Mouse (Mus musculus) stomach, postnatal 0 days (tissue): ENCODE data around the gene Ubxn6. TPM values are rescaled to one million over a fixed set of nuclear protein-coding genes. Genes with fewer than 3 reads are reported as not detected.

Experiments used
- ATAC-seq: fragments of 200-750 bp; cut with Nextera tagmentation; 2 replicates; pipeline ENCODE4 v1.8.0; 2017; ENCODE audit not compliant: low FRiP score, low TSS enrichment
- DNase-seq: peaks from one replicate; pipeline ENCODE4 v3.0.0-alpha.2; 2016; ENCODE audit warnings: low spot score
- H3K27ac ChIP-seq: fragments of 300-500 bp; sonication (generic); replicated peaks from 2 replicates; pipeline ENCODE4 v1.5.1; 2014; ENCODE audit warnings: mild to moderate bottlenecking, control low read depth
- H3K27me3 ChIP-seq: fragments of 300-500 bp; sonication (generic); 2 replicates; pipeline ENCODE4 v1.6.1; 2014; ENCODE audit warnings: low read length; ENCODE audit not compliant: control insufficient read depth, insufficient read depth
- H3K36me3 ChIP-seq: fragments of 300-500 bp; sonication (generic); 2 replicates; pipeline ENCODE4 v1.6.1; 2014; ENCODE audit warnings: low read length, mixed read lengths; ENCODE audit not compliant: control insufficient read depth, insufficient read depth
- H3K4me1 ChIP-seq: fragments of 300-500 bp; sonication (generic); replicated peaks from 2 replicates; pipeline ENCODE4 v1.6.1; 2014; ENCODE audit warnings: antibody characterized with exemption; ENCODE audit not compliant: control insufficient read depth, insufficient read depth
- H3K4me2 ChIP-seq: fragments of 300-500 bp; sonication (generic); replicated peaks from 2 replicates; pipeline ENCODE4 v1.6.1; 2014; ENCODE audit warnings: low read depth, mild to moderate bottlenecking, control low read depth, moderate library complexity
- H3K4me3 ChIP-seq: fragments of 300-500 bp; sonication (generic); 2 replicates; pipeline ENCODE4 v1.5.1; 2014; ENCODE audit warnings: low read depth, low read length, control low read depth
- H3K9ac ChIP-seq: fragments of 300-500 bp; sonication (generic); 2 replicates; pipeline ENCODE4 v1.6.1; 2014; ENCODE audit warnings: mild to moderate bottlenecking, low read length, control low read depth, mixed read lengths
- H3K9me3 ChIP-seq: fragments of 300-500 bp; sonication (generic); 2 replicates; pipeline ENCODE4 v1.6.1; 2016; ENCODE audit warnings: low read length; ENCODE audit not compliant: control insufficient read depth
- CTCF ChIP-seq: IDR thresholded peaks from 2 replicates; pipeline ENCODE4 v1.5.1; 2016; ENCODE audit warnings: antibody characterized with exemption, low read depth, mild to moderate bottlenecking, moderate library complexity
- EP300 ChIP-seq: optimal IDR thresholded peaks from 2 replicates; pipeline ENCODE3; 2016; ENCODE audit warnings: antibody characterized with exemption
- WGBS: fragments of 180-500 bp; shearing (Covaris S2); extraction: QIAGEN DNeasy Blood & Tissue Kit; methylation state at CpG from one replicate; pipeline ENCODE4 v1.1.7; 2014; 5-methylcytosine and 5-hydroxymethylcytosine counted together
- polyA plus RNA-seq: library from polyadenylated mRNA; unstranded; fragments of >200 nt; fragmentation: Nextera tagmentation; extraction: Ambion mirVana; gene quantifications from 2 replicates; pipeline ENCODE4 v1.2.1, GENCODE M21; 2015

Ubxn6 gene
- polyA plus RNA-seq, 1 experiment from 2014 or later, result 43.0 TPM

- Histone ChIP-seq H3K4me2 (peak overlapping the region; percentile 34; the same call in 1 of the 2 replicates), H3K4me1 (no peaks in the 10 kb centered on the region; the same call in 1 of the 2 replicates), H3K4me3 (no peak overlapping the region), H3K36me3 (no peaks in the 10 kb centered on the region), H3K9ac (no peak overlapping the region), H3K9me3 (0 out of 2 replicates have a peak, but pooled peaks cover 3% of the 10 kb centered on the region), H3K27me3 (peaks cover 4% of the 10 kb centered on the region; the same call in 1 of the 2 replicates), H3K27ac (no peak overlapping the region)
- WGBS, result 31% methylated on average over 12 of the region's 12 CpGs
- ATAC-seq (no peak), DNase-seq (no peak)
- TF ChIP-seq EP300 (no peak), CTCF (no peak)
Observed at GRCm38 (mm10) chr17:56119431-56119830, 44.6 kb upstream of the Ubxn6 start.

DNA sequence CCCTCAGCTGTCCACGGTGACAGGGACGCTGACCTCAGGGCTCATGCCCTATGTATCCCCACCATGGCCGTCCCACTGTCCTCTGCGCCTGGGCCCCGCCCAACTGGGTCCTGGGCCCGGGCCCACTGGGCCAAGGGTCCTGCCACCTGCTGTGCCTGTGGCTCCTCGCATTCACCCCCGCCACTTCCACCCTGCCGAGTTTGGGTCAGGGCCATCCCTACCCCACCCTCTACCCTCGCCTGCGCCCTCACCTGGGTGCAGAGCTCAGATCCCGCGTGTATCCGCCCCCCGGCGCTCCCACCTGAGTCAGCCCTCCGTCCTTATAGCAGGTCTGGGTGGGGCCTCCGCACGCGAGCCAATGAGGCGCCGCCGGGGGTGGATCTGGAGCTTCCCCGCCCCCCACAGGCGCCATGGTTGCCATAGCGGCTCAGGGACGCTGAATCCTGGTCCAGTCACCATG is 42.5 kb upstream of the Ubxn6 start, which contains the start of gene Plin5:
Gene Plin5, minus strand, starts transcription at position 346 of the 460 bp plus-strand sequence.
- under 1% methylated on average over 27 of the region's 27 CpGs for WGBS

DNA sequence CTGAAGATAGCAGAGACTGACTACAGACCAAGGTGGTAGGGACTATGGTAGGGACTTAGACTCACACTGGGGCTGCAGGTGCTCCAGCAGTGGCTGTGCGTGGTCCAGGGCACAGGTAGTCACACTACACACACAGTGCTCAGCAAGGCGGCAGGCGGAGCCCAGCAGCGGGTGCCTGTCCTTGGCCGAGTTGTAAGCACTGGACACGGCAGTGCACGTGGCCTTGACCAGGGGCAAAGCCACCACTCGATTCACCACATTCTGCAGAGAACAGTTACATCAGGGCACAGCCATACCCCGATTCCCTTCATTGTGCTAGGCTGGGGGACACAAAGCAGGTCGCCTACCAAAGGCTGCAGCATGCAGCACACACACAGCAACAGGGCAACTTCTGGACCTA is 41.4 kb upstream of the Ubxn6 start:
- H3K4me3 ChIP-seq, result no peak overlapping the region
- no peaks in the 10 kb centered on the region; the same call in 1 of the 2 replicates for H3K4me1 ChIP-seq
- H3K4me2 ChIP-seq, result no peak overlapping the region
- TF ChIP-seq CTCF (no peak), EP300 (no peak)
- ATAC-seq (no peak), DNase-seq (no peak)
- H3K27ac ChIP-seq, result no peak overlapping the region
- no peaks in the 10 kb centered on the region for H3K36me3 ChIP-seq
- WGBS, result 73% methylated on average over 10 of the region's 10 CpGs
- H3K9me3 ChIP-seq, result no peaks in the 10 kb centered on the region
- peaks cover 4% of the 10 kb centered on the region; the same call in 1 of the 2 replicates for H3K27me3 ChIP-seq
- H3K9ac ChIP-seq, result no peak overlapping the region

More for the DNA sequence above, 42.5 kb upstream of the Ubxn6 start, which contains the start of gene Plin5:
- Histone ChIP-seq H3K9ac (peak within 1 kb of the TSS; percentile 18; the same call in 1 of the 2 replicates), H3K4me3 (peak within 1 kb of the TSS; percentile 20; the same call in 1 of the 2 replicates), H3K4me1 (no peaks in the 10 kb centered on the region; the same call in 1 of the 2 replicates), H3K27me3 (peaks cover 4% of the 10 kb centered on the region; the same call in 1 of the 2 replicates), H3K36me3 (no peaks in the 10 kb centered on the region), H3K27ac (no peak within 1 kb of the TSS), H3K4me2 (peak within 1 kb of the TSS; percentile 53), H3K9me3 (no peaks in the 10 kb centered on the region)
- DNase-seq, result peak; percentile 84
- TF ChIP-seq CTCF, result no peak
- no peak for TF ChIP-seq EP300
- ATAC-seq, result peak; percentile 76

DNA sequence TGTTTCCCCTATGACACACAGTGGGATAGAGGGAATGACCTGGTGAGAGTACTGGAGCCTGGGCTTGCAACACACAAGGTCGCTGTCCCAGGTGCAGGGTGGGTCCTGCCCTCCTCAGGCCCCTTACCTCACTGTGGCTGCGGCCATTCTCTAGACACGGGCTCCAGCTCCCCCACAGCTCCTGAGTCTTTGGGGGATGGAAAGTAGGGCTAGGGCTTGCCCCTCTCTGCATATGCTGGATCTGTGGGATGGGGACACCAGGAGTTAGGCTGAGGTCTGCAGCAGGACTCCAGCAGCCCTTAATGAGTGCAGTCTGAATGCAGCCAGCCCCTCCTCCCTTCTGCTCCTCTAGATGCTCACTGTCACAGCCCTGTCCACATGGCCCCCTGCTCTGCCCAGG is 37.9 kb upstream of the Ubxn6 start:
- Histone ChIP-seq H3K4me1 (no peaks in the 10 kb centered on the region; the same call in 1 of the 2 replicates), H3K27me3 (no peaks in the 10 kb centered on the region), H3K4me3 (no peak overlapping the region), H3K27ac (no peak overlapping the region), H3K9me3 (no peaks in the 10 kb centered on the region), H3K4me2 (no peak overlapping the region), H3K9ac (no peak overlapping the region), H3K36me3 (no peaks in the 10 kb centered on the region)
- no peak for ATAC-seq
- TF ChIP-seq CTCF (no peak), EP300 (no peak)
- DNase-seq, result no peak
- WGBS, result 78% methylated on average over 3 of the region's 3 CpGs

- Histone ChIP-seq H3K9ac (no peak overlapping the region), H3K9me3 (no peaks in the 10 kb centered on the region), H3K27ac (no peak overlapping the region), H3K27me3 (no peaks in the 10 kb centered on the region), H3K4me1 (no peaks in the 10 kb centered on the region), H3K36me3 (no peaks in the 10 kb centered on the region), H3K4me3 (no peak overlapping the region), H3K4me2 (no peak overlapping the region)
- no peak for ATAC-seq
- WGBS, result 53% methylated on average over 5 of the region's 5 CpGs
- DNase-seq, result peak; percentile 69
- TF ChIP-seq CTCF (peak; percentile 88), EP300 (no peak)
Observed at GRCm38 (mm10) chr17:56111864-56112263, 37.0 kb upstream of the Ubxn6 start.

DNA sequence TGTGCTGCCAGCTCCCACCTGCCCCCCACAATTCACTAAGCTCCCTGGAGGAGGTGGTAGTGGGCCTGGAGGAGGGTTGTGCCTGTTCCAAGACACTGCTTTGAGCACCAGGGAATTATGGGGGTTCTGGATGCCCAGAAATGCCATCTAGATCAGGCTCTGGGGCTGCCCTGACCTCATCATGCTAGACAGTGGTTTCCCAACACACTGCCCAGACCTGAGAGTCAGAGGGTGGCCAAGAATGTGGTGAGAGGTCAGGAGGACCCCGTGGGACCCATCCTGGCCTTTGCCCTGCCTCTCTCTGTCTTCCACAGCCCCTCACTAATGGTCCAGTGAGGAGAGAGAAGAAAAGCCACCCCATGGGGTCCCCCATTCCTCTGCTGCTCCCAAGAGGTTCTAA is 36.2 kb upstream of the Ubxn6 start:
- no peak for ATAC-seq
- no peak overlapping the region for H3K4me3 ChIP-seq
- no peak for TF ChIP-seq EP300
- no peak for TF ChIP-seq CTCF
- H3K36me3 ChIP-seq, result no peaks in the 10 kb centered on the region
- no peaks in the 10 kb centered on the region for H3K9me3 ChIP-seq
- no peak for DNase-seq
- 47% methylated on average over 1 of the region's 1 CpGs for WGBS
- no peaks in the 10 kb centered on the region for H3K27me3 ChIP-seq
- no peak overlapping the region for H3K9ac ChIP-seq
- no peaks in the 10 kb centered on the region for H3K4me1 ChIP-seq
- H3K4me2 ChIP-seq, result no peak overlapping the region
- no peak overlapping the region for H3K27ac ChIP-seq
